Mouse (Mus musculus): ENCODE data around the gene Eif2s2. TPM values are rescaled to one million over a fixed set of nuclear protein-coding genes. Genes with fewer than 3 reads are reported as not detected.
"Not testable (repeated sequence)": the region's sequence is repeated elsewhere in the genome, so short reads cannot be mapped to it uniquely, and the experiment has no call there.

Gene Eif2s2
- polyA plus RNA-seq, 1 experiment: 21.1 TPM

- DNase-seq (ENCODE audit: low read depth, low spot score): not testable (repeated sequence)
- WGBS: 30% methylated on average over 4 of the region's 4 CpGs
These were observed 6.7 kb upstream of the Eif2s2 start for GRCm38 (mm10) chr2:154899412-154899811.

GRCm38 (mm10) chr2:154899004-154899403, 6.3 kb upstream of the Eif2s2 start:
- DNase-seq (ENCODE audit: low read depth, low spot score): not testable (repeated sequence)
- 44% methylated on average over 8 of the region's 8 CpGs for WGBS

- DNase-seq (ENCODE audit: low read depth, low spot score): no peak
- 72% methylated on average over 4 of the region's 4 CpGs for WGBS
These were observed 813 bp upstream of the Eif2s2 start for GRCm38 (mm10) chr2:154893548-154893947.

- no peak for DNase-seq (ENCODE audit: low read depth, low spot score)
- 6% methylated on average over 12 of the region's 12 CpGs for WGBS
These were observed 280 bp upstream of the Eif2s2 start for GRCm38 (mm10) chr2:154893045-154893385.

- 1% methylated on average over 2 of the region's 2 CpGs for WGBS
- no peak for DNase-seq (ENCODE audit: low read depth, low spot score)
These were observed 1.1 kb downstream of the Eif2s2 start for GRCm38 (mm10) chr2:154891585-154891984.

- no peak for DNase-seq (ENCODE audit: low read depth, low spot score)
- WGBS: 66% methylated on average over 2 of the region's 2 CpGs
These were observed 16.1 kb downstream of the Eif2s2 start for GRCm38 (mm10) chr2:154876621-154877020.

- no peak for DNase-seq (ENCODE audit: low read depth, low spot score)
These were observed 22.6 kb downstream of the Eif2s2 start for GRCm38 (mm10) chr2:154869954-154870641.

GRCm38 (mm10) chr2:154868106-154868505, 24.6 kb downstream of the Eif2s2 start:
- WGBS: 87% methylated on average over 1 of the region's 1 CpGs

GRCm38 (mm10) chr2:154865696-154866095, 27.0 kb downstream of the Eif2s2 start:
- 67% methylated on average over 3 of the region's 3 CpGs for WGBS
- no peak for DNase-seq (ENCODE audit: low read depth, low spot score)

More at GRCm38 (mm10) chr2:154868106-154868505, 24.6 kb downstream of the Eif2s2 start:
- DNase-seq (ENCODE audit: low read depth, low spot score): no peak

GRCm38 (mm10) chr2:154863672-154864071, 29.1 kb downstream of the Eif2s2 start:
- DNase-seq (ENCODE audit: low read depth, low spot score): no peak
- 92% methylated on average over 13 of the region's 13 CpGs for WGBS

GRCm38 (mm10) chr2:154855383-154855782, 37.4 kb downstream of the Eif2s2 start:
- WGBS: 29% methylated on average over 1 of the region's 1 CpGs
- peak; percentile 62 for DNase-seq (ENCODE audit: low read depth, low spot score)

- no peak for DNase-seq (ENCODE audit: low read depth, low spot score)
These were observed 44.6 kb downstream of the Eif2s2 start for GRCm38 (mm10) chr2:154848086-154848485.

- WGBS: 80% methylated on average over 2 of the region's 2 CpGs
- no peak for DNase-seq (ENCODE audit: low read depth, low spot score)
These were observed 56.2 kb downstream of the Eif2s2 start for GRCm38 (mm10) chr2:154836537-154836936.

GRCm38 (mm10) chr2:154834149-154834865, 58.4 kb downstream of the Eif2s2 start:
- 92% methylated on average over 6 of the region's 6 CpGs for WGBS

GRCm38 (mm10) chr2:154832471-154832870, 60.3 kb downstream of the Eif2s2 start:
- WGBS: 47% methylated on average over 4 of the region's 4 CpGs
- no peak for DNase-seq (ENCODE audit: low read depth, low spot score)

More at GRCm38 (mm10) chr2:154834149-154834865, 58.4 kb downstream of the Eif2s2 start:
- no peak for DNase-seq (ENCODE audit: low read depth, low spot score)

GRCm38 (mm10) chr2:154827521-154827920, 65.2 kb downstream of the Eif2s2 start:
- 56% methylated on average over 4 of the region's 4 CpGs for WGBS
- no peak for DNase-seq (ENCODE audit: low read depth, low spot score)

- WGBS: 69% methylated on average over 1 of the region's 1 CpGs
- no peak for DNase-seq (ENCODE audit: low read depth, low spot score)
These were observed 66.6 kb downstream of the Eif2s2 start for GRCm38 (mm10) chr2:154826054-154826538.

Data from large intestine, adult 2 months (tissue).